Mouse (Mus musculus): Measurements from ENCODE around the gene Itga2. TPM values are rescaled to one million over a fixed set of nuclear protein-coding genes. Genes with fewer than 3 reads are reported as not detected.
A peak's percentile ranks its signal among the peaks of the same experiment; 100 is the strongest.

The Itga2 gene
- polyA plus RNA-seq, 1 experiment from 2014 or later, result 2.3 TPM

- H3K4me3 ChIP-seq (ENCODE audit: low read depth, low read length), result no peak overlapping the region
- H3K36me3 ChIP-seq (ENCODE audit: control insufficient read depth, insufficient read depth, low read length), result no peaks in the 10 kb centered on the region
- H3K27me3 ChIP-seq (ENCODE audit: control insufficient read depth, insufficient read depth, low read length), result no peaks in the 10 kb centered on the region
- 81% methylated on average over 1 of the region's 1 CpGs for WGBS
- H3K9ac ChIP-seq (ENCODE audit: low read depth, low read length), result no peak overlapping the region
- H3K27ac ChIP-seq (ENCODE audit: low read depth, low read length), result no peak overlapping the region
- no peak overlapping the region for H3K4me2 ChIP-seq (replicated peaks; ENCODE audit: low read depth, low read length)
- no peak for ATAC-seq (ENCODE audit: low FRiP score)
- 0 out of 2 replicates have a peak, but pooled peaks cover 2% of the 10 kb centered on the region for H3K4me1 ChIP-seq (replicated peaks; ENCODE audit: control insufficient read depth, insufficient read depth, low read length)
- no peak for DNase-seq (ENCODE audit: low spot score)
- no peaks in the 10 kb centered on the region for H3K9me3 ChIP-seq (ENCODE audit: control insufficient read depth, low read length)
These were observed 7.1 kb downstream of the Itga2 start for GRCm38 (mm10) chr13:114924785-114925184.

- peak; percentile 97 for ATAC-seq (ENCODE audit: low FRiP score)
- H3K9ac ChIP-seq (ENCODE audit: low read depth, low read length), result no peak overlapping the region
- peak; percentile 69 for DNase-seq (ENCODE audit: low spot score)
- no peaks in the 10 kb centered on the region for H3K36me3 ChIP-seq (ENCODE audit: control insufficient read depth, insufficient read depth, low read length)
- H3K27ac ChIP-seq (ENCODE audit: low read depth, low read length), result no peak overlapping the region
- no peak overlapping the region for H3K4me3 ChIP-seq (ENCODE audit: low read depth, low read length)
- 0 out of 2 replicates have a peak overlapping the region, but pooled peaks have one; percentile 15 for H3K4me2 ChIP-seq (replicated peaks; ENCODE audit: low read depth, low read length)
- 22% methylated on average over 9 of the region's 9 CpGs for whole genome bisulfite sequencing
- no peaks in the 10 kb centered on the region for H3K9me3 ChIP-seq (ENCODE audit: control insufficient read depth, low read length)
- H3K27me3 ChIP-seq (ENCODE audit: control insufficient read depth, insufficient read depth, low read length), result no peaks in the 10 kb centered on the region
- H3K4me1 ChIP-seq (replicated peaks; ENCODE audit: control insufficient read depth, insufficient read depth, low read length), result 0 out of 2 replicates have a peak, but pooled peaks cover 2% of the 10 kb centered on the region
These were observed 8.6 kb downstream of the Itga2 start for GRCm38 (mm10) chr13:114923331-114923730.

GRCm38 (mm10) chr13:114915767-114916166 lies 16.1 kb downstream of the Itga2 start:
- H3K9me3 ChIP-seq (ENCODE audit: control insufficient read depth, low read length), result no peaks in the 10 kb centered on the region
- no peaks in the 10 kb centered on the region for H3K4me1 ChIP-seq (replicated peaks; ENCODE audit: control insufficient read depth, insufficient read depth, low read length)
- no peaks in the 10 kb centered on the region for H3K36me3 ChIP-seq (ENCODE audit: control insufficient read depth, insufficient read depth, low read length)
- H3K4me3 ChIP-seq (ENCODE audit: low read depth, low read length), result no peak overlapping the region
- no peak for ATAC-seq (ENCODE audit: low FRiP score)
- H3K9ac ChIP-seq (ENCODE audit: low read depth, low read length), result no peak overlapping the region
- H3K4me2 ChIP-seq (replicated peaks; ENCODE audit: low read depth, low read length), result no peak overlapping the region
- no peak overlapping the region for H3K27ac ChIP-seq (ENCODE audit: low read depth, low read length)
- DNase-seq (ENCODE audit: low spot score), result no peak
- no peaks in the 10 kb centered on the region for H3K27me3 ChIP-seq (ENCODE audit: control insufficient read depth, insufficient read depth, low read length)
- 73% methylated on average over 5 of the region's 5 CpGs for WGBS

GRCm38 (mm10) chr13:114914963-114915362 lies 16.9 kb downstream of the Itga2 start:
- Histone ChIP-seq H3K27me3 (ENCODE audit: control insufficient read depth, insufficient read depth, low read length) (no peaks in the 10 kb centered on the region), H3K9ac (ENCODE audit: low read depth, low read length) (no peak overlapping the region), H3K36me3 (ENCODE audit: control insufficient read depth, insufficient read depth, low read length) (no peaks in the 10 kb centered on the region), H3K4me2 (replicated peaks; ENCODE audit: low read depth, low read length) (no peak overlapping the region), H3K4me3 (ENCODE audit: low read depth, low read length) (no peak overlapping the region), H3K4me1 (replicated peaks; ENCODE audit: control insufficient read depth, insufficient read depth, low read length) (no peaks in the 10 kb centered on the region), H3K9me3 (ENCODE audit: control insufficient read depth, low read length) (no peaks in the 10 kb centered on the region), H3K27ac (ENCODE audit: low read depth, low read length) (no peak overlapping the region)
- 81% methylated on average over 4 of the region's 4 CpGs for WGBS
- DNase-seq (ENCODE audit: low spot score), result no peak
- ATAC-seq (ENCODE audit: low FRiP score), result no peak

- Histone ChIP-seq H3K27me3 (ENCODE audit: control insufficient read depth, insufficient read depth, low read length) (no peaks in the 10 kb centered on the region), H3K9ac (ENCODE audit: low read depth, low read length) (no peak overlapping the region), H3K9me3 (ENCODE audit: control insufficient read depth, low read length) (no peaks in the 10 kb centered on the region), H3K36me3 (ENCODE audit: control insufficient read depth, insufficient read depth, low read length) (no peaks in the 10 kb centered on the region), H3K4me1 (replicated peaks; ENCODE audit: control insufficient read depth, insufficient read depth, low read length) (no peaks in the 10 kb centered on the region), H3K4me2 (replicated peaks; ENCODE audit: low read depth, low read length) (no peak overlapping the region), H3K27ac (ENCODE audit: low read depth, low read length) (no peak overlapping the region), H3K4me3 (ENCODE audit: low read depth, low read length) (no peak overlapping the region)
- DNase-seq (ENCODE audit: low spot score) (no peak), ATAC-seq (ENCODE audit: low FRiP score) (no peak)
- 88% methylated on average over 4 of the region's 4 CpGs for WGBS
These were observed 17.3 kb downstream of the Itga2 start for GRCm38 (mm10) chr13:114914559-114914958.

- no peaks in the 10 kb centered on the region for H3K9me3 ChIP-seq (ENCODE audit: control insufficient read depth, low read length)
- H3K4me3 ChIP-seq (ENCODE audit: low read depth, low read length), result no peak overlapping the region
- no peaks in the 10 kb centered on the region for H3K27me3 ChIP-seq (ENCODE audit: control insufficient read depth, insufficient read depth, low read length)
- WGBS, result 85% methylated on average over 9 of the region's 9 CpGs
- no peak overlapping the region for H3K27ac ChIP-seq (ENCODE audit: low read depth, low read length)
- no peaks in the 10 kb centered on the region for H3K4me1 ChIP-seq (replicated peaks; ENCODE audit: control insufficient read depth, insufficient read depth, low read length)
- H3K9ac ChIP-seq (ENCODE audit: low read depth, low read length), result no peak overlapping the region
- H3K4me2 ChIP-seq (replicated peaks; ENCODE audit: low read depth, low read length), result no peak overlapping the region
- H3K36me3 ChIP-seq (ENCODE audit: control insufficient read depth, insufficient read depth, low read length), result no peaks in the 10 kb centered on the region
- DNase-seq (ENCODE audit: low spot score) (no peak), ATAC-seq (ENCODE audit: low FRiP score) (no peak)
These were observed 21.3 kb downstream of the Itga2 start for GRCm38 (mm10) chr13:114910629-114911028.

GRCm38 (mm10) chr13:114909514-114909913 lies 22.4 kb downstream of the Itga2 start:
- H3K9ac ChIP-seq (ENCODE audit: low read depth, low read length), result no peak overlapping the region
- H3K4me3 ChIP-seq (ENCODE audit: low read depth, low read length), result no peak overlapping the region
- ATAC-seq (ENCODE audit: low FRiP score) (no peak), DNase-seq (ENCODE audit: low spot score) (no peak)
- H3K27me3 ChIP-seq (ENCODE audit: control insufficient read depth, insufficient read depth, low read length), result no peaks in the 10 kb centered on the region
- no peaks in the 10 kb centered on the region for H3K36me3 ChIP-seq (ENCODE audit: control insufficient read depth, insufficient read depth, low read length)
- WGBS, result 90% methylated on average over 5 of the region's 5 CpGs
- H3K4me1 ChIP-seq (replicated peaks; ENCODE audit: control insufficient read depth, insufficient read depth, low read length), result no peaks in the 10 kb centered on the region
- H3K9me3 ChIP-seq (ENCODE audit: control insufficient read depth, low read length), result no peaks in the 10 kb centered on the region
- no peak overlapping the region for H3K4me2 ChIP-seq (replicated peaks; ENCODE audit: low read depth, low read length)
- no peak overlapping the region for H3K27ac ChIP-seq (ENCODE audit: low read depth, low read length)

GRCm38 (mm10) chr13:114907876-114908275 lies 24.0 kb downstream of the Itga2 start:
- no peaks in the 10 kb centered on the region for H3K36me3 ChIP-seq (ENCODE audit: control insufficient read depth, insufficient read depth, low read length)
- no peaks in the 10 kb centered on the region for H3K9me3 ChIP-seq (ENCODE audit: control insufficient read depth, low read length)
- H3K27ac ChIP-seq (ENCODE audit: low read depth, low read length), result no peak overlapping the region
- no peak overlapping the region for H3K4me2 ChIP-seq (replicated peaks; ENCODE audit: low read depth, low read length)
- WGBS, result 83% methylated on average over 4 of the region's 4 CpGs
- H3K9ac ChIP-seq (ENCODE audit: low read depth, low read length), result no peak overlapping the region
- no peak for ATAC-seq (ENCODE audit: low FRiP score)
- no peaks in the 10 kb centered on the region for H3K27me3 ChIP-seq (ENCODE audit: control insufficient read depth, insufficient read depth, low read length)
- H3K4me3 ChIP-seq (ENCODE audit: low read depth, low read length), result no peak overlapping the region
- DNase-seq (ENCODE audit: low spot score), result no peak
- H3K4me1 ChIP-seq (replicated peaks; ENCODE audit: control insufficient read depth, insufficient read depth, low read length), result no peaks in the 10 kb centered on the region

GRCm38 (mm10) chr13:114896751-114897386 lies 35.0 kb downstream of the Itga2 start:
- Histone ChIP-seq H3K4me3 (ENCODE audit: low read depth, low read length) (no peak overlapping the region), H3K27me3 (ENCODE audit: control insufficient read depth, insufficient read depth, low read length) (no peaks in the 10 kb centered on the region), H3K4me2 (replicated peaks; ENCODE audit: low read depth, low read length) (no peak overlapping the region), H3K9me3 (ENCODE audit: control insufficient read depth, low read length) (no peaks in the 10 kb centered on the region), H3K4me1 (replicated peaks; ENCODE audit: control insufficient read depth, insufficient read depth, low read length) (no peaks in the 10 kb centered on the region), H3K36me3 (ENCODE audit: control insufficient read depth, insufficient read depth, low read length) (no peaks in the 10 kb centered on the region), H3K27ac (ENCODE audit: low read depth, low read length) (no peak overlapping the region), H3K9ac (ENCODE audit: low read depth, low read length) (no peak overlapping the region)
- DNase-seq (ENCODE audit: low spot score) (no peak), ATAC-seq (ENCODE audit: low FRiP score) (no peak)
- 78% methylated on average over 10 of the region's 10 CpGs for WGBS
